ENCODE assay signal across 19 mouse cellular contexts in genomic region chr4:128405576-128405975, GRCm38 (mm10).
"Had no signal": no experiment of that assay in that cellular context is flagged by ENCODE, and none has a peak within 500 bp of the region (broad histone marks: within the 10 kb centered on the region; RNA-seq: fewer than 3 reads in every experiment).

No protein-coding gene starts in this region.

- H3K4me1 ChIP-seq: limb, embryonic 12.5 days; limb, embryonic 15.5 days; liver, embryonic 13.5 days; megakaryocyte, embryonic 14.5 days; stomach, embryonic 15.5 days had no signal

- DNase-seq: kidney, adult 2 months; kidney, postnatal 25 days; liver, embryonic 13.5 days; lung, adult 2 months; retina, postnatal 1 day; right cerebral cortex, postnatal 25 days; spleen, adult 18-20 months; thymus, postnatal 25 days had no signal

- H3K9ac ChIP-seq: limb, embryonic 12.5 days; limb, embryonic 15.5 days; liver, embryonic 13.5 days; midbrain, embryonic 15.5 days; neural tube, embryonic 13.5 days; stomach, embryonic 15.5 days had no signal

- ATAC-seq: intestine, postnatal 0 days; lung, postnatal 0 days; midbrain, embryonic 15.5 days had no signal

- H3K36me3 ChIP-seq: limb, embryonic 12.5 days; limb, embryonic 15.5 days; liver, embryonic 13.5 days; stomach, embryonic 15.5 days had no signal

- H3K27ac ChIP-seq: kidney, postnatal 0 days; limb, embryonic 12.5 days; limb, embryonic 15.5 days; liver, embryonic 13.5 days; midbrain, embryonic 15.5 days; neural tube, embryonic 13.5 days; stomach, embryonic 15.5 days had no signal

- H3K4me2 ChIP-seq: limb, embryonic 12.5 days; limb, embryonic 15.5 days; liver, embryonic 13.5 days; midbrain, embryonic 11.5 days; midbrain, embryonic 15.5 days; neural tube, embryonic 13.5 days; stomach, embryonic 15.5 days had no signal

- H3K9me3 ChIP-seq: limb, embryonic 12.5 days; limb, embryonic 15.5 days; liver, embryonic 13.5 days; megakaryocyte, embryonic 14.5 days; midbrain, embryonic 15.5 days; neural tube, embryonic 13.5 days; stomach, embryonic 15.5 days had no signal

- H3K4me3 ChIP-seq: limb, embryonic 12.5 days; limb, embryonic 15.5 days; liver, embryonic 13.5 days; megakaryocyte, embryonic 14.5 days; midbrain, embryonic 15.5 days; myocyte; neural tube, embryonic 13.5 days; stomach, embryonic 15.5 days had no signal

- H3K27me3 ChIP-seq: limb, embryonic 12.5 days; liver, embryonic 13.5 days; megakaryocyte, embryonic 14.5 days; midbrain, embryonic 15.5 days; neural tube, embryonic 13.5 days; stomach, embryonic 15.5 days had no signal
